Mouse (Mus musculus) intestine, embryonic 16.5 days (tissue): ENCODE data around the gene Ssbp2. TPM values are rescaled to one million over a fixed set of nuclear protein-coding genes. Genes with fewer than 3 reads are reported as not detected.

Source experiments
- ATAC-seq: fragments of 200-750 bp; cut with Nextera tagmentation; 2 replicates; pipeline ENCODE4 v1.8.0; 2017; ENCODE audit warnings: moderate TSS enrichment, moderate library complexity
- H3K27ac ChIP-seq: fragments of 300-500 bp; sonication (generic); 2 replicates; pipeline ENCODE4 v1.5.1; 2014; ENCODE audit warnings: mild to moderate bottlenecking, low read length
- H3K27me3 ChIP-seq: fragments of 300-500 bp; sonication (generic); replicated peaks from 2 replicates; pipeline ENCODE4 v1.6.1; 2014; ENCODE audit warnings: low read length, control low read depth, mixed read lengths; ENCODE audit not compliant: control insufficient read depth, insufficient read depth
- H3K36me3 ChIP-seq: fragments of 300-500 bp; sonication (generic); 2 replicates; pipeline ENCODE4 v1.6.1; 2014; ENCODE audit warnings: low read length, control low read depth; ENCODE audit not compliant: control insufficient read depth, insufficient read depth
- H3K4me1 ChIP-seq: fragments of 300-500 bp; sonication (generic); 2 replicates; pipeline ENCODE4 v1.6.1; 2014; ENCODE audit warnings: low read length, control low read depth, mixed read lengths; ENCODE audit not compliant: control insufficient read depth, insufficient read depth
- H3K4me2 ChIP-seq: fragments of 300-500 bp; sonication (generic); 2 replicates; pipeline ENCODE4 v1.6.1; 2014; ENCODE audit warnings: low read depth, low read length, control low read depth
- H3K4me3 ChIP-seq: fragments of 300-500 bp; sonication (generic); 2 replicates; pipeline ENCODE4 v1.5.1; 2014; ENCODE audit warnings: mild to moderate bottlenecking, low read length
- H3K9ac ChIP-seq: fragments of 300-500 bp; sonication (generic); 2 replicates; pipeline ENCODE4 v1.6.1; 2014; ENCODE audit warnings: low read depth, low read length
- H3K9me3 ChIP-seq: fragments of 300-500 bp; sonication (generic); 2 replicates; pipeline ENCODE4 v1.6.1; 2016; ENCODE audit warnings: low read length, control low read depth; ENCODE audit not compliant: control insufficient read depth
- WGBS: fragments of 180-500 bp; shearing (Covaris S2); extraction: QIAGEN DNeasy Blood & Tissue Kit; methylation state at CpG from one replicate; pipeline ENCODE4 v1.1.7; 2014; 5-methylcytosine and 5-hydroxymethylcytosine counted together
- polyA plus RNA-seq: library from polyadenylated mRNA; unstranded; fragments of >200 nt; fragmentation: Nextera tagmentation; extraction: Ambion mirVana; gene quantifications from 2 replicates; pipeline ENCODE4 v1.2.1, GENCODE M21; 2015

Ssbp2 gene
- polyA plus RNA-seq, result 65.1 and 78.7 TPM in 2 replicates

- Histone ChIP-seq H3K27me3 (no peaks in the 10 kb centered on the region), H3K9ac (peak within 1 kb of the TSS; percentile 91), H3K4me3 (peak within 1 kb of the TSS; percentile 88), H3K4me2 (peak within 1 kb of the TSS; percentile 87), H3K27ac (peak within 1 kb of the TSS; percentile 94), H3K36me3 (no peaks in the 10 kb centered on the region), H3K9me3 (no peaks in the 10 kb centered on the region), H3K4me1 (peaks cover 7% of the 10 kb centered on the region)
- WGBS, result 12% methylated on average over 25 of the region's 29 CpGs
- peak; percentile 66 for ATAC-seq
These were observed at the start of gene Ssbp2 for GRCm38 (mm10) chr13:91459896-91460620. Gene Ssbp2 (plus strand): TSS chr13:91460283.

- 68% methylated on average over 5 of the region's 5 CpGs for WGBS
These were observed 46.2 kb upstream of the Ssbp2 start for GRCm38 (mm10) chr13:91413752-91414503.

GRCm38 (mm10) chr13:91415896-91416295 lies 44.2 kb upstream of the Ssbp2 start:
- no peak overlapping the region for H3K9ac ChIP-seq
- H3K9me3 ChIP-seq, result no peaks in the 10 kb centered on the region
- no peaks in the 10 kb centered on the region for H3K4me1 ChIP-seq
- no peak for ATAC-seq
- WGBS, result 79% methylated on average over 4 of the region's 4 CpGs
- no peaks in the 10 kb centered on the region for H3K36me3 ChIP-seq
- H3K4me3 ChIP-seq, result no peak overlapping the region
- H3K27me3 ChIP-seq, result no peaks in the 10 kb centered on the region
- H3K27ac ChIP-seq, result no peak overlapping the region
- no peak overlapping the region for H3K4me2 ChIP-seq

More at GRCm38 (mm10) chr13:91413752-91414503, 46.2 kb upstream of the Ssbp2 start:
- Histone ChIP-seq H3K4me2 (no peak overlapping the region), H3K27me3 (no peaks in the 10 kb centered on the region), H3K36me3 (no peaks in the 10 kb centered on the region), H3K9ac (no peak overlapping the region), H3K4me1 (no peaks in the 10 kb centered on the region), H3K4me3 (no peak overlapping the region), H3K27ac (no peak overlapping the region), H3K9me3 (no peaks in the 10 kb centered on the region)
- no peak for ATAC-seq

- Histone ChIP-seq H3K9me3 (no peaks in the 10 kb centered on the region), H3K9ac (no peak overlapping the region), H3K4me3 (no peak overlapping the region), H3K36me3 (no peaks in the 10 kb centered on the region), H3K4me1 (no peaks in the 10 kb centered on the region), H3K4me2 (no peak overlapping the region), H3K27me3 (no peaks in the 10 kb centered on the region), H3K27ac (no peak overlapping the region)
- 89% methylated on average over 2 of the region's 2 CpGs for WGBS
- no peak for ATAC-seq
These were observed 43.4 kb upstream of the Ssbp2 start for GRCm38 (mm10) chr13:91416698-91417097.

DNA sequence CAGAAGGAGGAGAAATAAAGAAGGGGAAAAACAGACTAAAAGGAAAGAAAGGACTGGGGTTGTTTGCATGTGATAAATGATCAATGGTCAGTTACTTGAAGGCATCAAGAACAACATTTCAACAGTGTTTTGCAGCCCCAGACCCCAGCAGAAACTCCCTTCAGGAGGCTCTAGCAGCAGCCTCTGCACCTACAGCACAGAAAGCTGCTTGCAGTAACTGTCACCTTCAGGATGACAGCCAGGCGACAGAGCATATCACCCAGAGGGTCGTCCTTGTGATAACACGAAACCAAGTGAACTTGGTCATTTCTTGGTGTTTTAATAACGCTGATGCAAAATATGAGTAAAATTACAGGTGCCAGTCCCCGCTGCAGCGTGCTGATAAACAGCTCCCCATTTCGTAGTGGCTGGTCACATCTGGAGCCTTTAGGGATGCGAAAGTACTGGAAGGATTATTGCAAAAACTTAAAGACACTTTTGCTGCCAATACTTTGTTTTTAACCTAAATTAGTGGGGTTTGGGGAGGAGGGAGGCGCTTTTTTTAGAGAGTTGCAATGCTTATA lies 38.6 kb upstream of the Ssbp2 start:
- Histone ChIP-seq H3K36me3 (no peaks in the 10 kb centered on the region), H3K4me1 (no peaks in the 10 kb centered on the region)

DNA sequence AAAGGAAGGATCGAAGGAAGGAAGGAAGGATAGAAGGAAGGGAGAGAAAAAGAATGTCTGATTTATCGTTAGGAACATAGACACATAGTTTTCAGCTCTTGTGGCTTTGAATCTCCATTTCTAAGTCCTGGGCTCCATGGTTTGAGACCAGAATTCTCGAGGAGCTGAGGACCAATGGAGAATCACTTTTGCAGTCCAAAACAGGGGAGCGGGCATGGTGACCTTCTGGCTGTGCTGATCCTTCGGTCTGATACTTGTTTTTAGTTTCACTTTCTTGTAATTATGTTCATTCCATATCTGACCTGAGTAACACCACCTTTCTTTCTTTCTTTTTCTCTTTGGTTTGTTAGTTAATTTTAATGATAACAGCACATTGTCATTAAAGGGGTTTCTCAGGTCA lies 29.2 kb upstream of the Ssbp2 start:
- Histone ChIP-seq H3K9me3 (no peaks in the 10 kb centered on the region), H3K9ac (no peak overlapping the region), H3K36me3 (no peaks in the 10 kb centered on the region), H3K4me2 (no peak overlapping the region), H3K27ac (no peak overlapping the region), H3K27me3 (no peaks in the 10 kb centered on the region), H3K4me1 (no peaks in the 10 kb centered on the region; the same call in 1 of the 2 replicates), H3K4me3 (no peak overlapping the region)
- no peak for ATAC-seq
- 61% methylated on average over 5 of the region's 5 CpGs for WGBS

More for the DNA sequence above, 38.6 kb upstream of the Ssbp2 start:
- H3K27me3 ChIP-seq, result no peaks in the 10 kb centered on the region
- WGBS, result 17% methylated on average over 9 of the region's 9 CpGs
- no peak overlapping the region for H3K4me3 ChIP-seq
- no peaks in the 10 kb centered on the region for H3K9me3 ChIP-seq
- no peak overlapping the region for H3K9ac ChIP-seq
- no peak overlapping the region for H3K27ac ChIP-seq
- ATAC-seq, result no peak
- no peak overlapping the region for H3K4me2 ChIP-seq

DNA sequence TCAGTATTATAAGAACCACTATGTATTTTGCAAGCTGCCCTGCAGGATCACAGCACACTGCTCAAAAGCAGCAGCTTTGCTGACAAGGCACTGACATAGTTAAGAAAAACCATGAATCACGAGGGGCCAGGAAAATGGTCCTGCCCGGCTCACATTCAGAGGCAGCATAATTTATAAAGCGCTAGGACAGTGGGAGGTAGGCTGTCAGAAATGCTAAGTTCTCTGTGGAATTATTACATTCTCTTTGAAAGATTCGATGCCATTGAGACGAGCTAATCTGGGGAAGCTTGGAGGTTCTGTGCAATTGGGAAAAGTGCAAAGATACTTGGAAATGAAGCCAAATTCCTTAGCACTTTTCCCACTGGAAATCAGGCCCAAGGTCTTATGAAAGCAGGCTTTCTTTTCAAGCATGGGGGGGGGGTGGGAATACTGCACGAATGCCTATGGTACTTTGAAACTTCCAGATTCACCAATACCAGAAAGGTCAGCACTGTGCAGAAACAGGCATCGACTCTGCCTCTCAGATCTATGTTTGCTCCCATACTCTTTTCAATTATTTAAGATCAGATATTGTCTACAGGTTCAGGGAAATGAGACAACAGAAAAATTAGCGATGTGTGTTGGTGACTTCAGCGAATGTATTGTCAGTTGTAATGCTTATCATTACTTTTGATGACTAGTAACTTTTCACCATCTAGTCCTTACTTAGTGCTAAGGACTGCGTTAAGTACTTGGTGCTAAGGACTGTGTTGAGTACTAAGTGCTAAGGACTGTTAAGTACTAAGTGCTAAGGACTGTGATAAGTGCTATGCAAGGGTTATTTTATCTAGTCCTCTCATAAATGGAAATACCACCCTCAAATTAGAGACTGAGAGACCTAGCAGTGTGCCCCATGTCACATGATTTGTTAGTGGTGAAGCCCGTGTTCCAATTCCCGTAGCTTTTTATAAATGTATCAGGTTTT lies 28.4 kb upstream of the Ssbp2 start:
- H3K9me3 ChIP-seq, result no peaks in the 10 kb centered on the region
- ATAC-seq, result no peak
- WGBS, result 58% methylated on average over 12 of the region's 12 CpGs
- H3K36me3 ChIP-seq, result no peaks in the 10 kb centered on the region
- H3K4me1 ChIP-seq, result no peaks in the 10 kb centered on the region; the same call in 1 of the 2 replicates
- H3K27ac ChIP-seq, result no peak overlapping the region
- H3K9ac ChIP-seq, result no peak overlapping the region
- no peak overlapping the region for H3K4me2 ChIP-seq
- H3K27me3 ChIP-seq, result no peaks in the 10 kb centered on the region
- no peak overlapping the region for H3K4me3 ChIP-seq

- Histone ChIP-seq H3K4me3 (no peak overlapping the region), H3K4me1 (no peaks in the 10 kb centered on the region; the same call in 1 of the 2 replicates), H3K4me2 (no peak overlapping the region), H3K9me3 (no peaks in the 10 kb centered on the region), H3K27me3 (no peaks in the 10 kb centered on the region), H3K9ac (no peak overlapping the region), H3K27ac (no peak overlapping the region), H3K36me3 (no peaks in the 10 kb centered on the region)
- ATAC-seq, result no peak
- 78% methylated on average over 11 of the region's 11 CpGs for WGBS
These were observed 27.1 kb upstream of the Ssbp2 start for GRCm38 (mm10) chr13:91433021-91433420.
